Mouse (Mus musculus): ENCODE measurements at regions not wholly inside any gene's neighbourhood (a gene's known extent, or its start where the extent isn't known, plus 50 kb on each side); places are given as distances from the start of the nearest gene placed in this dataset.

- no peak for TF ChIP-seq CTCF (conservative IDR thresholded peaks at IDR 0.05; ENCODE audit: insufficient read depth, insufficient read length, low read depth, low read length)
- no peak for TF ChIP-seq POLR2A (IDR thresholded peaks at IDR 0.05; ENCODE audit: low read depth, low read length)
Observed at GRCm38 (mm10) chr5:47773354-47773743, 209.6 kb upstream of the Slit2 start.

Data from kidney, adult 2 months (tissue).